Mouse (Mus musculus): Measurements from ENCODE around the gene 6030458C11Rik. TPM values are rescaled to one million over a fixed set of nuclear protein-coding genes. Genes with fewer than 3 reads are reported as not detected.
A peak's percentile ranks its signal among the peaks of the same experiment; 100 is the strongest.

Gene 6030458C11Rik
- 24.2 and 25.5 TPM in 2 replicates for polyA plus RNA-seq (2015; fragmentation: Nextera tagmentation; extraction: Ambion mirVana)

GRCm38 (mm10) chr15:12824197-12824952, at the start of gene 6030458C11Rik, which contains the start of gene Drosha:
TSS of gene 6030458C11Rik (minus strand) at chr15:12824649.
TSS of gene Drosha (plus strand) at chr15:12824815.
- WGBS: under 1% methylated on average over 67 of the region's 67 CpGs
- Histone ChIP-seq H3K9ac (ENCODE audit: low read length) (peak within 1 kb of the TSS; percentile 95), H3K36me3 (ENCODE audit: control insufficient read depth, insufficient read depth) (peaks cover 32% of the 10 kb centered on the region), H3K9me3 (replicated peaks; ENCODE audit: control insufficient read depth, low read length) (no peaks in the 10 kb centered on the region), H3K27me3 (ENCODE audit: control insufficient read depth, insufficient read depth, low read length) (no peaks in the 10 kb centered on the region), H3K4me2 (ENCODE audit: low read depth, low read length) (peak within 1 kb of the TSS; percentile 83), H3K4me3 (ENCODE audit: low read length) (peak within 1 kb of the TSS; percentile 95), H3K4me1 (ENCODE audit: control insufficient read depth, insufficient read depth, low read length) (peaks cover 13% of the 10 kb centered on the region), H3K27ac (ENCODE audit: low read length) (peak within 1 kb of the TSS; percentile 53)
- peak; percentile 100 for ATAC-seq (replicated peaks; ENCODE audit: extremely low read depth, insufficient read depth, low FRiP score)

GRCm38 (mm10) chr15:12867269-12867668, 42.8 kb upstream of the 6030458C11Rik start:
- Histone ChIP-seq H3K27me3 (ENCODE audit: control insufficient read depth, insufficient read depth, low read length) (no peaks in the 10 kb centered on the region), H3K36me3 (ENCODE audit: control insufficient read depth, insufficient read depth) (peaks cover 20% of the 10 kb centered on the region), H3K4me1 (ENCODE audit: control insufficient read depth, insufficient read depth, low read length) (peaks cover 7% of the 10 kb centered on the region), H3K27ac (ENCODE audit: low read length) (no peak overlapping the region), H3K9ac (ENCODE audit: low read length) (no peak overlapping the region), H3K4me3 (ENCODE audit: low read length) (no peak overlapping the region), H3K4me2 (ENCODE audit: low read depth, low read length) (no peak overlapping the region), H3K9me3 (replicated peaks; ENCODE audit: control insufficient read depth, low read length) (no peaks in the 10 kb centered on the region)
- WGBS: 81% methylated on average over 8 of the region's 8 CpGs
- ATAC-seq (replicated peaks; ENCODE audit: extremely low read depth, insufficient read depth, low FRiP score): no peak

- no peaks in the 10 kb centered on the region for H3K9me3 ChIP-seq (replicated peaks; ENCODE audit: control insufficient read depth, low read length)
- peaks cover 7% of the 10 kb centered on the region for H3K4me1 ChIP-seq (ENCODE audit: control insufficient read depth, insufficient read depth, low read length)
- 64% methylated on average over 7 of the region's 7 CpGs for WGBS
- no peak overlapping the region for H3K4me3 ChIP-seq (ENCODE audit: low read length)
- H3K9ac ChIP-seq (ENCODE audit: low read length): no peak overlapping the region
- peak overlapping the region; percentile 32 for H3K27ac ChIP-seq (ENCODE audit: low read length)
- no peaks in the 10 kb centered on the region for H3K27me3 ChIP-seq (ENCODE audit: control insufficient read depth, insufficient read depth, low read length)
- peaks cover 22% of the 10 kb centered on the region for H3K36me3 ChIP-seq (ENCODE audit: control insufficient read depth, insufficient read depth)
- ATAC-seq (replicated peaks; ENCODE audit: extremely low read depth, insufficient read depth, low FRiP score): no peak
- H3K4me2 ChIP-seq (ENCODE audit: low read depth, low read length): no peak overlapping the region
These were observed 41.3 kb upstream of the 6030458C11Rik start for GRCm38 (mm10) chr15:12865595-12866314.

- Histone ChIP-seq H3K27me3 (ENCODE audit: control insufficient read depth, insufficient read depth, low read length) (no peaks in the 10 kb centered on the region), H3K4me2 (ENCODE audit: low read depth, low read length) (no peak overlapping the region), H3K4me3 (ENCODE audit: low read length) (no peak overlapping the region), H3K4me1 (ENCODE audit: control insufficient read depth, insufficient read depth, low read length) (peaks cover 7% of the 10 kb centered on the region), H3K9ac (ENCODE audit: low read length) (no peak overlapping the region), H3K36me3 (ENCODE audit: control insufficient read depth, insufficient read depth) (peaks cover 31% of the 10 kb centered on the region), H3K27ac (ENCODE audit: low read length) (no peak overlapping the region), H3K9me3 (replicated peaks; ENCODE audit: control insufficient read depth, low read length) (no peaks in the 10 kb centered on the region)
- no peak for ATAC-seq (replicated peaks; ENCODE audit: extremely low read depth, insufficient read depth, low FRiP score)
- 23% methylated on average over 1 of the region's 1 CpGs for WGBS
These were observed 39.2 kb upstream of the 6030458C11Rik start for GRCm38 (mm10) chr15:12863669-12864068.

- Histone ChIP-seq H3K9ac (ENCODE audit: low read length) (no peak overlapping the region), H3K36me3 (ENCODE audit: control insufficient read depth, insufficient read depth) (peaks cover 24% of the 10 kb centered on the region), H3K27me3 (ENCODE audit: control insufficient read depth, insufficient read depth, low read length) (no peaks in the 10 kb centered on the region), H3K4me3 (ENCODE audit: low read length) (no peak overlapping the region), H3K9me3 (replicated peaks; ENCODE audit: control insufficient read depth, low read length) (no peaks in the 10 kb centered on the region), H3K27ac (ENCODE audit: low read length) (no peak overlapping the region), H3K4me1 (ENCODE audit: control insufficient read depth, insufficient read depth, low read length) (peaks cover 12% of the 10 kb centered on the region), H3K4me2 (ENCODE audit: low read depth, low read length) (no peak overlapping the region)
- no peak for ATAC-seq (replicated peaks; ENCODE audit: extremely low read depth, insufficient read depth, low FRiP score)
- WGBS: 77% methylated on average over 3 of the region's 3 CpGs
These were observed 37.6 kb upstream of the 6030458C11Rik start for GRCm38 (mm10) chr15:12862061-12862460.

GRCm38 (mm10) chr15:12858645-12859044, 34.2 kb upstream of the 6030458C11Rik start:
- Histone ChIP-seq H3K4me3 (ENCODE audit: low read length) (no peak overlapping the region), H3K27ac (ENCODE audit: low read length) (no peak overlapping the region), H3K36me3 (ENCODE audit: control insufficient read depth, insufficient read depth) (peaks cover 24% of the 10 kb centered on the region), H3K4me1 (ENCODE audit: control insufficient read depth, insufficient read depth, low read length) (peaks cover 5% of the 10 kb centered on the region), H3K4me2 (ENCODE audit: low read depth, low read length) (no peak overlapping the region), H3K27me3 (ENCODE audit: control insufficient read depth, insufficient read depth, low read length) (no peaks in the 10 kb centered on the region), H3K9me3 (replicated peaks; ENCODE audit: control insufficient read depth, low read length) (no peaks in the 10 kb centered on the region), H3K9ac (ENCODE audit: low read length) (no peak overlapping the region)
- 82% methylated on average over 3 of the region's 3 CpGs for WGBS
- no peak for ATAC-seq (replicated peaks; ENCODE audit: extremely low read depth, insufficient read depth, low FRiP score)

- no peaks in the 10 kb centered on the region for H3K9me3 ChIP-seq (replicated peaks; ENCODE audit: control insufficient read depth, low read length)
- no peak overlapping the region for H3K4me2 ChIP-seq (ENCODE audit: low read depth, low read length)
- peak overlapping the region; percentile 45; the same call in 1 of the 2 replicates for H3K27ac ChIP-seq (ENCODE audit: low read length)
- H3K27me3 ChIP-seq (ENCODE audit: control insufficient read depth, insufficient read depth, low read length): no peaks in the 10 kb centered on the region
- H3K36me3 ChIP-seq (ENCODE audit: control insufficient read depth, insufficient read depth): peaks cover 23% of the 10 kb centered on the region
- WGBS: 57% methylated on average over 12 of the region's 12 CpGs
- ATAC-seq (replicated peaks; ENCODE audit: extremely low read depth, insufficient read depth, low FRiP score): peak; percentile 63
- H3K9ac ChIP-seq (ENCODE audit: low read length): no peak overlapping the region
- peaks cover 5% of the 10 kb centered on the region for H3K4me1 ChIP-seq (ENCODE audit: control insufficient read depth, insufficient read depth, low read length)
- H3K4me3 ChIP-seq (ENCODE audit: low read length): no peak overlapping the region
These were observed 33.5 kb upstream of the 6030458C11Rik start for GRCm38 (mm10) chr15:12857840-12858516.

GRCm38 (mm10) chr15:12856780-12857179, 32.3 kb upstream of the 6030458C11Rik start:
- WGBS: 95% methylated on average over 6 of the region's 6 CpGs
- Histone ChIP-seq H3K4me1 (ENCODE audit: control insufficient read depth, insufficient read depth, low read length) (peaks cover 5% of the 10 kb centered on the region), H3K4me2 (ENCODE audit: low read depth, low read length) (no peak overlapping the region), H3K27ac (ENCODE audit: low read length) (no peak overlapping the region), H3K9me3 (replicated peaks; ENCODE audit: control insufficient read depth, low read length) (no peaks in the 10 kb centered on the region), H3K4me3 (ENCODE audit: low read length) (no peak overlapping the region), H3K36me3 (ENCODE audit: control insufficient read depth, insufficient read depth) (peaks cover 15% of the 10 kb centered on the region), H3K9ac (ENCODE audit: low read length) (no peak overlapping the region), H3K27me3 (ENCODE audit: control insufficient read depth, insufficient read depth, low read length) (no peaks in the 10 kb centered on the region)
- no peak for ATAC-seq (replicated peaks; ENCODE audit: extremely low read depth, insufficient read depth, low FRiP score)

All from heart, embryonic 16.5 days (tissue).